Mouse (Mus musculus): ENCODE results near the gene Cmah. TPM values are rescaled to one million over a fixed set of nuclear protein-coding genes. Genes with fewer than 3 reads are reported as not detected.

The Cmah gene
- polyA plus RNA-seq, 1 experiment from 2014 or later = 0.04 TPM

DNA sequence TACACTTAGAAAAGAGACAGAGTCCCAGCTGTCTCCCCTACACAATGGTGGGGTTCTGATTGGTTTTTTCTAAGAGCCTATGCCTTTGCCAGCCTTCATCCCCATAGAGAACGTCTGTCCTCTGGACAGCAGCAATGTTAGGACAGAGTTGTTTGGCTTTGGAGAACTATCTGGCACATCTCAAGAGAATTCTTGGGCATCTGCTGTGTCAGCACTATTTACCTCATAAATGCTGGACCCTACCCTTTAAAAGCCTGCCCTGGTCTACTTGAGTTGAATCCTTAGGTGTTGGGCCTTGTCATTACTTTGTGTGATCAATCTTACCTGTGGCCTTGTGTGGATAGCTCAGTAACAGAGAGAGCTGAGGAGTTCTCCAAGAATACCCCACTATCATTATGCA, 90.8 kb downstream of the Cmah start:
- no peaks in the 10 kb centered on the region for H3K4me1 ChIP-seq (ENCODE audit: control insufficient read depth, insufficient read depth, low read length)
- H3K27ac ChIP-seq (ENCODE audit: low read depth, low read length) = no peak overlapping the region
- H3K9me3 ChIP-seq (ENCODE audit: control insufficient read depth, low read length) = no peaks in the 10 kb centered on the region
- H3K9ac ChIP-seq (replicated peaks; ENCODE audit: low read depth, low read length) = no peak overlapping the region
- no peak overlapping the region for H3K4me2 ChIP-seq (ENCODE audit: low read depth, low read length)
- H3K36me3 ChIP-seq (ENCODE audit: control insufficient read depth, insufficient read depth, low read length) = no peaks in the 10 kb centered on the region
- 56% methylated on average over 1 of the region's 1 CpGs for WGBS
- ATAC-seq (ENCODE audit: low read depth) = no peak
- no peak overlapping the region for H3K4me3 ChIP-seq (ENCODE audit: low read depth, low read length)
- H3K27me3 ChIP-seq (ENCODE audit: control insufficient read depth, insufficient read depth, low read length) = no peaks in the 10 kb centered on the region

GRCm38 (mm10) chr13:24418814-24419213, 91.6 kb downstream of the Cmah start:
- WGBS = 90% methylated on average over 4 of the region's 4 CpGs
- ATAC-seq (ENCODE audit: low read depth) = no peak
- no peaks in the 10 kb centered on the region for H3K9me3 ChIP-seq (ENCODE audit: control insufficient read depth, low read length)
- no peak overlapping the region for H3K9ac ChIP-seq (replicated peaks; ENCODE audit: low read depth, low read length)
- H3K4me3 ChIP-seq (ENCODE audit: low read depth, low read length) = no peak overlapping the region
- no peaks in the 10 kb centered on the region for H3K4me1 ChIP-seq (ENCODE audit: control insufficient read depth, insufficient read depth, low read length)
- no peaks in the 10 kb centered on the region for H3K36me3 ChIP-seq (ENCODE audit: control insufficient read depth, insufficient read depth, low read length)
- no peaks in the 10 kb centered on the region for H3K27me3 ChIP-seq (ENCODE audit: control insufficient read depth, insufficient read depth, low read length)
- no peak overlapping the region for H3K4me2 ChIP-seq (ENCODE audit: low read depth, low read length)
- no peak overlapping the region for H3K27ac ChIP-seq (ENCODE audit: low read depth, low read length)

- Histone ChIP-seq H3K36me3 (ENCODE audit: control insufficient read depth, insufficient read depth, low read length) (no peaks in the 10 kb centered on the region), H3K9me3 (ENCODE audit: control insufficient read depth, low read length) (no peaks in the 10 kb centered on the region), H3K27ac (ENCODE audit: low read depth, low read length) (no peak overlapping the region), H3K4me1 (ENCODE audit: control insufficient read depth, insufficient read depth, low read length) (no peaks in the 10 kb centered on the region), H3K4me3 (ENCODE audit: low read depth, low read length) (no peak overlapping the region), H3K4me2 (ENCODE audit: low read depth, low read length) (no peak overlapping the region), H3K9ac (replicated peaks; ENCODE audit: low read depth, low read length) (no peak overlapping the region), H3K27me3 (ENCODE audit: control insufficient read depth, insufficient read depth, low read length) (no peaks in the 10 kb centered on the region)
- 91% methylated on average over 13 of the region's 13 CpGs for WGBS
- ATAC-seq (ENCODE audit: low read depth) = no peak
These were observed 92.5 kb downstream of the Cmah start for GRCm38 (mm10) chr13:24419560-24420250.

GRCm38 (mm10) chr13:24421987-24422386, 94.8 kb downstream of the Cmah start:
- H3K27me3 ChIP-seq (ENCODE audit: control insufficient read depth, insufficient read depth, low read length) = no peaks in the 10 kb centered on the region
- no peak overlapping the region for H3K9ac ChIP-seq (replicated peaks; ENCODE audit: low read depth, low read length)
- H3K27ac ChIP-seq (ENCODE audit: low read depth, low read length) = no peak overlapping the region
- H3K9me3 ChIP-seq (ENCODE audit: control insufficient read depth, low read length) = no peaks in the 10 kb centered on the region
- H3K4me3 ChIP-seq (ENCODE audit: low read depth, low read length) = no peak overlapping the region
- no peak overlapping the region for H3K4me2 ChIP-seq (ENCODE audit: low read depth, low read length)
- H3K4me1 ChIP-seq (ENCODE audit: control insufficient read depth, insufficient read depth, low read length) = no peaks in the 10 kb centered on the region
- no peaks in the 10 kb centered on the region for H3K36me3 ChIP-seq (ENCODE audit: control insufficient read depth, insufficient read depth, low read length)
- WGBS = 58% methylated on average over 3 of the region's 3 CpGs
- no peak for ATAC-seq (ENCODE audit: low read depth)

DNA sequence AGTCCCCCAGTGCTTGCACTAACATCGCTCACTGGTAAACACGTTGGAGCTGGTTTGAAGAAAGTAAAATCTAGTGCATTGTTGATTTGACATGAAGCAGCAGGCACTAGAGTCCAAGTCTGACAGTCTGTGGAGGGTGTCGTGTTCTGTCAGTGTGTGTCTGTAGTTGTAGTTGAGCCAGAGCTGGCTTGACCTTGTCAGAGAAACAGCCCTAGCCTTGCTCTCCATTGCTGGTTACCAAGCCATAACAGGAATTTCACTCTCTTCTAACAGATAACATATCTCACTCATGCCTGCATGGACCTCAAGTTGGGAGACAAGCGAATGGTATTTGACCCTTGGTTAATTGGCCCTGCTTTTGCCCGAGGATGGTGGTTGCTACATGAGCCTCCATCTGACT, 103.0 kb downstream of the Cmah start:
- WGBS = 88% methylated on average over 5 of the region's 5 CpGs

DNA sequence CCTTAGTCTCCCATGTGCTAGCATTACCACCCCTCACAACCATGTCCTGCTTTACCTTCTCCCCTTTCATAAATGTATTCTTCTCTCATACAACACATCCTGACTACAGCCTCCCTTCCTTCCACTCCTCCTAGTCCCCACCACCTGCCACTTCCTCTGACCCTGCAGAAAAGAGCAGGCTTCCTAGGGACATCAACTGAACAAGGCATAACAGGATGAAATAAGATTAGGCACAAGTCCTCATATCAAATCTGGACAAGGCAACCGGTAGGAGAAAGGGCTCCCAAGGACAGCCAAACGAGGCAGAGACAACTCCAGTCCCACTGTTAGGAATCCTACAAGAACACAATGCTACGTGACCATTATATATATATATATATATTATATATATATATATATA, 104.4 kb downstream of the Cmah start:
- Histone ChIP-seq H3K27me3 (ENCODE audit: control insufficient read depth, insufficient read depth, low read length) (no peaks in the 10 kb centered on the region), H3K4me2 (ENCODE audit: low read depth, low read length) (no peak overlapping the region), H3K4me1 (ENCODE audit: control insufficient read depth, insufficient read depth, low read length) (no peaks in the 10 kb centered on the region), H3K9ac (replicated peaks; ENCODE audit: low read depth, low read length) (no peak overlapping the region), H3K27ac (ENCODE audit: low read depth, low read length) (no peak overlapping the region), H3K4me3 (ENCODE audit: low read depth, low read length) (no peak overlapping the region), H3K36me3 (ENCODE audit: control insufficient read depth, insufficient read depth, low read length) (no peaks in the 10 kb centered on the region), H3K9me3 (ENCODE audit: control insufficient read depth, low read length) (no peaks in the 10 kb centered on the region)
- no peak for ATAC-seq (ENCODE audit: low read depth)
- 96% methylated on average over 3 of the region's 3 CpGs for WGBS

More for the DNA sequence above, 103.0 kb downstream of the Cmah start:
- Histone ChIP-seq H3K27me3 (ENCODE audit: control insufficient read depth, insufficient read depth, low read length) (no peaks in the 10 kb centered on the region), H3K4me2 (ENCODE audit: low read depth, low read length) (no peak overlapping the region), H3K9me3 (ENCODE audit: control insufficient read depth, low read length) (no peaks in the 10 kb centered on the region), H3K9ac (replicated peaks; ENCODE audit: low read depth, low read length) (no peak overlapping the region), H3K4me1 (ENCODE audit: control insufficient read depth, insufficient read depth, low read length) (no peaks in the 10 kb centered on the region), H3K4me3 (ENCODE audit: low read depth, low read length) (no peak overlapping the region), H3K36me3 (ENCODE audit: control insufficient read depth, insufficient read depth, low read length) (no peaks in the 10 kb centered on the region), H3K27ac (ENCODE audit: low read depth, low read length) (no peak overlapping the region)
- no peak for ATAC-seq (ENCODE audit: low read depth)

DNA sequence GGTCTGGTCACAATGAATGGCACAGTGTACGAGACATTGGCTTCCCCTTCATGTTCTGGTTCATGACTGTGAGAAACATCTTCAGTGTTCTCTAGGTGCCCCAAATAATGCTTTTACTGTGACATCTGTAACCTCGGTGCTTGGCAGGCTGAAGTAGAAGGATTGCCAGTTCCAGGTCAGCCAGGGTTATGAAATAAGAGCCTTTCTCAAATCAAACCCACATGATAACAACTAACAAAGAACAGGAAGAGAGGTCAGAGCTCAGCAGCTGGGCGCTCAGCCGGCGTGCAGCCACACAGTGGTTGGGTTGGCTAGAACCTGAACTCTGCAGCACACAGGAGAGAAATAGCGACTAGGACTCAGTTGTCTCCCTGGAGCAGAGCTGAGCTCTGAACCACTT, 115.1 kb downstream of the Cmah start:
- 78% methylated on average over 6 of the region's 6 CpGs for WGBS
- H3K4me3 ChIP-seq (ENCODE audit: low read depth, low read length) = no peak overlapping the region
- H3K27ac ChIP-seq (ENCODE audit: low read depth, low read length) = no peak overlapping the region

DNA sequence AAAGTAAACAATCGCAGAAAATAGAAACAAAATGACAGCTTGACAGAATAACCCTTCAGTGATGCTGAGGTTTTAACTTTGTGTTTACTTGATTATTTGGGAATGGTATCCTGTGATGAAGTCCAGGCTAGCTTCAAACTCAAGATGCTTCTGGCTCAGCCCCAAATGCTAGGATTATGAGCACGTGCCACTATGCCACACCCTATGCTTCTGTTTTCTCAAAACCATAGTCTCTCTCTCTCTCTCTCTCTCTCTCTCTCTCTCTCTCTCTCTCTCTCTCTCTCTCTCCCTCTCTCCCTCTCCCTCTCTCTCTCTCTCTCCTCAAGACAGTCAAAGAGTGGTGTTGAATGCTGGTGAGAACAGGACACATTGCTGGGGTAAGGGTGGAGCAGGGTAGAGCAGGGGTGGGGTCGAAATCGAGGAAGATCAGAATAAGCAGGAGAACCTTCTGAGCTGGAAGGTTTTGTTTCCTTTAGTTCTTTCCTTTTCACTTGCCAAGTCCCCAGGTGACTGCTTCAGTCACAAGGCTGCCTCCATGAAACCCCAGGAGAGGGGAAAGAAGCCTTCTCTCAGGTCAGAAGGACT, 116.7 kb downstream of the Cmah start:
- WGBS = 86% methylated on average over 4 of the region's 4 CpGs
- ATAC-seq (ENCODE audit: low read depth) = no peak
- H3K4me1 ChIP-seq (ENCODE audit: control insufficient read depth, insufficient read depth, low read length) = no peaks in the 10 kb centered on the region
- H3K4me2 ChIP-seq (ENCODE audit: low read depth, low read length) = no peak overlapping the region
- H3K4me3 ChIP-seq (ENCODE audit: low read depth, low read length) = no peak overlapping the region
- no peaks in the 10 kb centered on the region for H3K9me3 ChIP-seq (ENCODE audit: control insufficient read depth, low read length)
- no peaks in the 10 kb centered on the region for H3K27me3 ChIP-seq (ENCODE audit: control insufficient read depth, insufficient read depth, low read length)
- no peaks in the 10 kb centered on the region for H3K36me3 ChIP-seq (ENCODE audit: control insufficient read depth, insufficient read depth, low read length)
- no peak overlapping the region for H3K27ac ChIP-seq (ENCODE audit: low read depth, low read length)
- H3K9ac ChIP-seq (replicated peaks; ENCODE audit: low read depth, low read length) = no peak overlapping the region

More for the DNA sequence above, 115.1 kb downstream of the Cmah start:
- Histone ChIP-seq H3K36me3 (ENCODE audit: control insufficient read depth, insufficient read depth, low read length) (no peaks in the 10 kb centered on the region), H3K4me2 (ENCODE audit: low read depth, low read length) (no peak overlapping the region), H3K9ac (replicated peaks; ENCODE audit: low read depth, low read length) (no peak overlapping the region), H3K9me3 (ENCODE audit: control insufficient read depth, low read length) (no peaks in the 10 kb centered on the region), H3K4me1 (ENCODE audit: control insufficient read depth, insufficient read depth, low read length) (no peaks in the 10 kb centered on the region), H3K27me3 (ENCODE audit: control insufficient read depth, insufficient read depth, low read length) (no peaks in the 10 kb centered on the region)
- ATAC-seq (ENCODE audit: low read depth) = no peak

DNA sequence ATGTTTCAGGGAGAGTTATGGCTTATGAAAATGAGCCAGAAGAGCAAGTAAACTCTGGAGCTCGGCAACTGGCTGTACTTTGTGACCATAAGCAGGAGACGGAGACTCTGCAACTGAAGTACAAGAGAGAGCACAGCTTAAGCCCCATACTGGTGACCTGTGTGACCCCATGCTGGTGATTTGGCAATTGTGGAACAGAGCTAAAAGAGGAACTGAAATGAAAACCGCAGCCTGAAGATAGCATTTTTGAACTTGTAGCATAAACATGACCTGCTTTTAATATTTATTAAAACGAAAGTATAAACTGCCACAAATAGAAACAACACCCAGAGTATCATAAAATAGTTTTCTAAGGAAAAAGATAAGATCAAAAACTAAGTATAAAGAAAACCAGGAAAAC, 117.5 kb downstream of the Cmah start:
- Histone ChIP-seq H3K4me2 (ENCODE audit: low read depth, low read length) (no peak overlapping the region), H3K9ac (replicated peaks; ENCODE audit: low read depth, low read length) (no peak overlapping the region), H3K4me1 (ENCODE audit: control insufficient read depth, insufficient read depth, low read length) (no peaks in the 10 kb centered on the region), H3K27ac (ENCODE audit: low read depth, low read length) (no peak overlapping the region), H3K9me3 (ENCODE audit: control insufficient read depth, low read length) (no peaks in the 10 kb centered on the region), H3K36me3 (ENCODE audit: control insufficient read depth, insufficient read depth, low read length) (no peaks in the 10 kb centered on the region), H3K4me3 (ENCODE audit: low read depth, low read length) (no peak overlapping the region), H3K27me3 (ENCODE audit: control insufficient read depth, insufficient read depth, low read length) (no peaks in the 10 kb centered on the region)
- WGBS = 76% methylated on average over 4 of the region's 4 CpGs
- ATAC-seq (ENCODE audit: low read depth) = no peak

Data from neural tube, embryonic 14.5 days (tissue).